Mouse (Mus musculus) left cerebral cortex, postnatal 25 days (tissue): ENCODE measurements around the gene Acnat1. TPM values are rescaled to one million over a fixed set of nuclear protein-coding genes. Genes with fewer than 3 reads are reported as not detected.
"Not testable (repeated sequence)": the region's sequence is repeated elsewhere in the genome, so short reads cannot be mapped to it uniquely, and the experiment has no call there.

Source experiments
- DNase-seq, 2 experiments: peaks; one replicate each; pipeline ENCODE4 v3.0.0; 2022; ENCODE audit warnings: low spot score in 2 of 2, mixed read lengths in 1 of 2
- intact Hi-C: fragments of 180-260 bp; cut with DNase I; formaldehyde crosslinking; loops from one replicate; pipeline ENCODE4 v1.15.1; 2025
- total RNA-seq, 2 experiments: library from RNA; stranded (reverse); gene quantifications; 2 replicates each; pipeline ENCODE4 v1.2.3; 2021

The Acnat1 gene
- total RNA-seq, 2 experiments from 2014 or later: 0.37 TPM; not detected in 1

DNA sequence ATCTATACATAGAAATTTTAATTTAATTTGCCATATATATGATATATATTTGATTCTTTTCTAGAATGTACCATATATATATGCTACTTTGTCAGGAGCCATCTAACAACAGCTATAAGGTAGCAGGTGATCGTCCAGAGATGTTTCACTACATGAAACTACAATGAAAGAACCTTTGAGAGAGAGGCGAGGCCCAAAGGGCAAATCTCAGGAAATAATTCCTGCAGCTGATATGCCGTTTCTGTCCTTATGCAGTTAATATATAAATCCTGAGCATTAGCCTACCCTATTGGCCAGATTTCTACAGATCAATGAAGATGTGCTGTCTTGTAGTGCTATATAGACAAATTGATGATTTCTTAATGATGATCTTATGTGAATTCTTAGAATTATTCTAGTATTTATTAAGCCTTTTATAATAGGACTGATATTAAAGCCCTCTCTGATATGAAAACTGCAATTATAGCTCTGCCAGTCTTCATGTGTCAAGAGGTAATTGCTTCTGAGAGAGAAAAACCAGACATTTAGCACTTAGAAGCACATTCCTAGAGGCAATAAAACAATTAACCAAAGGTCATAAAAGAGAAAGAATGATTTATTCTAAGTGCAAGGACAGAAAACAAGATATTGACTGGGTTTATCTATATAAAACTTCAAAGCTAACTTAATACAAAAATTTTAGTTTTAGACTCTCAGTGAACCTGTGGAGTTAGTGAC, 4.1 kb downstream of the Acnat1 start:
- no peak for DNase-seq
- intact Hi-C loops: no loop called here

DNA sequence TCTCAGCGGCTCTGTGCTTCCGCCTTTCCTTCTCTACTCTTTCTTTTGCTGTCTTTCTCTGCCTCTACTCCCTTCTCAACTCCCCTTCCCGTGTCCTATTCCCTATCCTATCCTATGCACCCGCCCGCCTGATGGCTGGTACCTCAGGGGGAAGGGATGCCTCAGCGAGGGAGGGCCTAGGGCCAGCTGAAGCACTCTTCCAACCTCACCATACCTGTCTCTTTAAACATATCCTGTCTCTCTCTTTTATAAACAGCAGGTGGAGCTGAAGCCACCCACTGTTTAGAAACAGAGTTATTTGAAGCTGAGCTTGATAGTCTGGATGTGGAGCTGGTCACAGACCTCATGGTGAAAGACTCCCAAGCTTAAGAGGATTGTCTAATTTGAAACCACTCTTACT, 6.4 kb downstream of the Acnat1 start:
- DNase-seq: no peak
- intact Hi-C loops: no loop called here

- no peak for DNase-seq
- intact Hi-C loops: no loop called here
These were observed 17.5 kb downstream of the Acnat1 start for GRCm38 (mm10) chr4:49456171-49456570.

DNA sequence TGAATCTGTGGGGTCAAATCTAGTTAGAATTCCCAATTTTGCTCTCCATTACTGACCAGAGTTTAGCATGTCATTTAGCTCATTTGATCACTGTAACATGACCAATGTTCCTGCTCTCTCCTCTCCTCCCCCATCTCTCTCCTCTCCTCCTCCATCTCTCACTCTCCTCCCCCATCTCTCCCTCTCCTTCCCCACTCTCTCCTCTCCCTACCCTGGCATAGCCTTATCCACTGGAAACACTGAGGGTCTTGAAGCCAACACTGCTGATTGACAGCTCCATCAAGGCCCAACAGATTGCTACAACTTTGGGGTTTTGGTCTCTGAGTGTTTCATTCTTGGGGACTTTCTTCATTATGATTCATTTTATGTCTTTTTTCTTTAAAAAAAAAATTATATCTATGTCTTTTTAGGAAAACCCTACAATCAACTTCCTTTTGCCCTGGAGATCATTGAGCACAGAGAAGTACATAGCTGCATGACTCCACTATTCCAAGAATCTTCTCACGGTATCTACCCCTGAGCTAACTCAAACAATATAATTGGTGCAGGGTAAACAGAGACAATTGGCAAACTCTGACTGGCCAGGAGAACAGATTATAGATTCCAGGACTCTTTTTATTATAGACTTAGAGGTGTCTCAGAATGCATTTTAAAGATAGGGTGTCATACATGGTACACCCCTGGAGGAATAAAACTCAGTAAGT, 21.7 kb downstream of the Acnat1 start:
- DNase-seq: no peak
- intact Hi-C loops: no loop called here

GRCm38 (mm10) chr4:49451133-49451847, 22.4 kb downstream of the Acnat1 start:
- intact Hi-C loops, DNase-seq: not testable (repeated sequence)

DNA sequence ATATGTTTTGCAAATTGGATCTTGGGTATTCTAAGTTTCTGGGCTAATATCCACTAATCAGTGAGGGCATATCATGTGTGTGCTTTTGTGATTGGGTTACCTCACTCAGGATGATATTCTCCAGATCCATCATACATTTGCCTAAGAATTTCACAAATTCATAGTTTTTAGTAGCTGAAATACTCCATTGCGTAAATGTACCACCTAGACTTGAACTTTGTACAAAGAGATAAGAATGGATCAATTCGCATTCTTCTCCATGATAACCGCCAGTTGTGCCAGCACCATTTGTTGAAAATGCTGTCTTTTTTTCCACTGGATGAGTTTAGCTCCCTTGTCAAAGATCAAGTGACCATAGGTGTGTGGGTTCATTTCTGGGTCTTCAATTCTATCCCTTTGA, 36.7 kb downstream of the Acnat1 start:
- intact Hi-C loops, DNase-seq: not testable (repeated sequence)

- DNase-seq, intact Hi-C loops: not testable (repeated sequence)
These were observed 63.6 kb downstream of the Acnat1 start for GRCm38 (mm10) chr4:49410151-49410550.

DNA sequence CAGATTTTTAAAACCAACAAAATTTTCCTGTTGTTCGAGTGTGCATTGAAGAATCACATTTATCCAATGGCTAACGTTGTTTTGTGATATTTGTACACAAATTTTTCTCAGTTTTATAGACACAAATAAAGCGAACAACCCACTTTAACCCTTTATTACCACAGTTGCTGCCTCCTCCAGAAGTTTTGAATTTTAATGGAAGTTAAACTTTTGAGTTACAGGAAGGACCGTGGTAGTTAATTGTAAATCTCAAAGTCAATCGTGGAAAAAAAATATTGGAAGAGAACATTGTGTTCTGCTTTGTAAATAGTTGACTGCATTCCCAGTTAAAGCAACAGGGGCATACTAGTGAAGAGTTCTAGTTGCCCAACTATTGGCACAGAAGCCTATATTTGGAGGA, 65.8 kb downstream of the Acnat1 start, which contains the start of gene Acnat2:
Gene Acnat2, minus strand, starts transcription at position 195 of the 400 bp plus-strand sequence.
- intact Hi-C loops, DNase-seq: not testable (repeated sequence)

Other genes starting within 250 kb of the Acnat1 start
- not detected for gene Acnat2, start 65.8 kb downstream of the Acnat1 start, total RNA-seq
- gene Baat, start 32.6 kb upstream of the Acnat1 start, total RNA-seq: under 1 TPM in 1 of 2 experiments, not detected in 1; 0.16 TPM
- 10 to 100 TPM; 28.3 to 31.2 TPM for gene Mrpl50, start 47.2 kb upstream of the Acnat1 start, total RNA-seq
- gene Zfp189, start 47.3 kb upstream of the Acnat1 start, total RNA-seq: 10 to 100 TPM; 10.3 to 10.5 TPM
- 1 to 10 TPM in 1 of 2 experiments, under 1 TPM in 1; 0.96 to 1.3 TPM for gene Aldob, start 75.6 kb upstream of the Acnat1 start, total RNA-seq
- 10 to 100 TPM; 63.8 to 66.7 TPM for gene Tmem246, start 124.0 kb upstream of the Acnat1 start, total RNA-seq
- 10 to 100 TPM; 70.5 to 71.8 TPM for gene Rnf20, start 158.1 kb upstream of the Acnat1 start, total RNA-seq
- gene Ppp3r2, start 208.1 kb upstream of the Acnat1 start, total RNA-seq: under 1 TPM; 0.66 to 0.71 TPM